Mouse (Mus musculus): ENCODE data around the gene Srsf3. TPM values are rescaled to one million over a fixed set of nuclear protein-coding genes. Genes with fewer than 3 reads are reported as not detected.

Srsf3 gene
- polyA plus RNA-seq, 1 experiment from 2014 or later = 832 TPM

Other genes with a start within 250 kb of the Srsf3 start
- 11.6 and 14.0 TPM in 2 replicates for gene Brpf3, start 231.5 kb upstream of the Srsf3 start, polyA plus RNA-seq (2016; fragmentation: Nextera tagmentation; extraction: Ambion mirVana)
- 0.03 and 0.04 TPM in 2 replicates for gene Pnpla1, start 174.2 kb upstream of the Srsf3 start, polyA plus RNA-seq (2016; fragmentation: Nextera tagmentation; extraction: Ambion mirVana)
- 0.05 and 0.10 TPM in 2 replicates for gene 4930539E08Rik, start 117.3 kb upstream of the Srsf3 start, polyA plus RNA-seq (2016; fragmentation: Nextera tagmentation; extraction: Ambion mirVana)
- 0.24 and 0.45 TPM in 2 replicates for gene Pxt1, start 88.8 kb upstream of the Srsf3 start, polyA plus RNA-seq (2016; fragmentation: Nextera tagmentation; extraction: Ambion mirVana)
- 121 and 129 TPM in 2 replicates for gene Kctd20, start 80.7 kb upstream of the Srsf3 start, polyA plus RNA-seq (2016; fragmentation: Nextera tagmentation; extraction: Ambion mirVana)
- 116 and 131 TPM in 2 replicates for gene Stk38, start 24.6 kb upstream of the Srsf3 start, polyA plus RNA-seq (2016; fragmentation: Nextera tagmentation; extraction: Ambion mirVana)
- gene Cdkn1a, start 58.3 kb downstream of the Srsf3 start, polyA plus RNA-seq (2016; fragmentation: Nextera tagmentation; extraction: Ambion mirVana) = 22.2 and 28.8 TPM in 2 replicates
- gene Rab44, start 81.5 kb downstream of the Srsf3 start, polyA plus RNA-seq (2016; fragmentation: Nextera tagmentation; extraction: Ambion mirVana) = 0.11 and 0.26 TPM in 2 replicates
- gene Cpne5, start 205.5 kb downstream of the Srsf3 start, polyA plus RNA-seq (2016; fragmentation: Nextera tagmentation; extraction: Ambion mirVana) = 2.0 and 3.2 TPM in 2 replicates
- 239 and 250 TPM in 2 replicates for gene Ppil1, start 231.6 kb downstream of the Srsf3 start, polyA plus RNA-seq (2016; fragmentation: Nextera tagmentation; extraction: Ambion mirVana)
- 47.9 and 52.9 TPM in 2 replicates for gene BC004004, start 236.2 kb downstream of the Srsf3 start, polyA plus RNA-seq (2016; fragmentation: Nextera tagmentation; extraction: Ambion mirVana)

Measured in limb, embryonic 10.5 days (tissue).